Mouse (Mus musculus): ENCODE measurements around the gene Cdr2.

- no peak for TF ChIP-seq EP300 (IDR thresholded peaks at IDR 0.05; ENCODE audit: insufficient read depth, low read depth, low read length)
- no peak for TF ChIP-seq CTCF (IDR thresholded peaks at IDR 0.05; ENCODE audit: low read depth, low read length)
Measured at GRCm38 (mm10) chr7:120963126-120963525, 19.0 kb downstream of the Cdr2 start.
